Mouse (Mus musculus) megakaryocyte, embryonic 14.5 days (primary cell): Measurements from ENCODE around the gene Clpb.

ENCODE experiments used
- FLI1 ChIP-seq: IDR thresholded peaks from 2 replicates; pipeline ENCODE4 v1.6.1; 2012; ENCODE audit warnings: low read length, inconsistent platforms, mixed read lengths
- GATA1 ChIP-seq: IDR thresholded peaks from 3 replicates; pipeline ENCODE4 v1.6.1; 2012; ENCODE audit warnings: mixed read lengths, low read length, inconsistent platforms, borderline replicate concordance

- TF ChIP-seq FLI1: no peak
- no peak for TF ChIP-seq GATA1
Observed at GRCm38 (mm10) chr7:101837154-101837605, 173.7 kb downstream of the Clpb start.
